Mouse (Mus musculus) MEL (cell line): ENCODE data around the gene Pmm1.

ENCODE experiments used
- CHD2 ChIP-seq: IDR thresholded peaks from 2 replicates; pipeline ENCODE4 v1.6.1; 2011; ENCODE audit warnings: low read length, improper control_type of control experiment
- CTCF ChIP-seq, 3 experiments: IDR thresholded peaks in 2 of 3; conservative IDR thresholded peaks in 1 of 3; 2 replicates each; pipeline ENCODE4 v1.5.1; 2011 to 2012; ENCODE audit warnings: low read length in 3 of 3, low read depth in 2 of 3, mild to moderate bottlenecking in 2 of 3, improper control_type of control experiment in 1 of 3, inconsistent platforms in 1 of 3, mixed read lengths in 1 of 3, moderate library complexity in 1 of 3; ENCODE audit not compliant: control insufficient read depth in 1 of 3, insufficient read depth in 1 of 3, poor library complexity in 1 of 3, severe bottlenecking in 1 of 3
- EP300 ChIP-seq, 2 experiments: IDR thresholded peaks; 2 replicates each; pipeline ENCODE4 v1.6.1; 2011; ENCODE audit warnings: improper control_type of control experiment in 2 of 2, low read length in 2 of 2, low read depth in 1 of 2, mild to moderate bottlenecking in 1 of 2
- GATA1 ChIP-seq: IDR thresholded peaks from 2 replicates; pipeline ENCODE4 v1.6.1; 2011; ENCODE audit warnings: low read depth, low read length, improper control_type of control experiment
- MAFK ChIP-seq: IDR thresholded peaks from 2 replicates; pipeline ENCODE4 v1.6.1; 2011; ENCODE audit warnings: low read depth, mild to moderate bottlenecking, low read length, improper control_type of control experiment, borderline replicate concordance
- MEF2A ChIP-seq: IDR thresholded peaks from 2 replicates; pipeline ENCODE4 v1.6.1; 2014; ENCODE audit warnings: low read depth, mild to moderate bottlenecking, inconsistent platforms, low read length, improper control_type of control experiment; ENCODE audit not compliant: poor library complexity, insufficient replicate concordance, severe bottlenecking; ENCODE audit errors: extremely low read depth
- POLR2A ChIP-seq, 2 experiments: IDR thresholded peaks; 2 replicates each; pipeline ENCODE4 v1.6.1; 2011 to 2012; ENCODE audit warnings: low read length in 2 of 2, mild to moderate bottlenecking in 2 of 2, control low read depth in 1 of 2, improper control_type of control experiment in 1 of 2, low read depth in 1 of 2, moderate library complexity in 1 of 2; ENCODE audit not compliant: control insufficient read depth in 1 of 2, insufficient read depth in 1 of 2, poor library complexity in 1 of 2
- POLR2AphosphoS2 ChIP-seq: IDR thresholded peaks from 2 replicates; pipeline ENCODE4 v1.6.1; 2011; ENCODE audit warnings: low read length, improper control_type of control experiment
- TAL1 ChIP-seq: IDR thresholded peaks from 2 replicates; pipeline ENCODE4 v1.6.1; 2012; ENCODE audit warnings: mild to moderate bottlenecking, inconsistent platforms, low read length, moderate library complexity, mixed read lengths
- USF2 ChIP-seq, 2 experiments: IDR thresholded peaks; 2 replicates each; pipeline ENCODE4 v1.6.1; 2011 to 2012; ENCODE audit warnings: improper control_type of control experiment in 2 of 2, low read length in 2 of 2, borderline replicate concordance in 1 of 2, inconsistent platforms in 1 of 2, low read depth in 1 of 2, mild to moderate bottlenecking in 1 of 2; ENCODE audit not compliant: insufficient read depth in 1 of 2
- ZC3H11A ChIP-seq: IDR thresholded peaks from 2 replicates; pipeline ENCODE4 v1.6.1; 2012; ENCODE audit warnings: low read depth, mild to moderate bottlenecking, inconsistent platforms, low read length, improper control_type of control experiment
- ZMIZ1 ChIP-seq: IDR thresholded peaks from 2 replicates; pipeline ENCODE4 v1.6.1; 2012; ENCODE audit warnings: low read depth, mild to moderate bottlenecking, inconsistent platforms, low read length, improper control_type of control experiment, moderate library complexity

- TF ChIP-seq POLR2AphosphoS2 (no peak), CTCF (IDR thresholded peaks at IDR 0.05 in 2 of 3, conservative IDR thresholded peaks at IDR 0.05 in 1 of 3; ENCODE audit: control insufficient read depth in 1 of 3, insufficient read depth in 1 of 3, low read depth in 2 of 3, low read length in 3 of 3, poor library complexity in 1 of 3, severe bottlenecking in 1 of 3) (peak in 2 of 3 experiments; percentile 87 to 99), CHD2 (no peak), EP300 (IDR thresholded peaks at IDR 0.05; ENCODE audit: low read depth in 1 of 2, low read length in 2 of 2) (no peak), TAL1 (no peak), POLR2A (IDR thresholded peaks at IDR 0.05; ENCODE audit: control insufficient read depth in 1 of 2, insufficient read depth in 1 of 2, low read depth in 1 of 2, low read length in 2 of 2, poor library complexity in 1 of 2) (no peak), GATA1 (no peak), USF2 (IDR thresholded peaks at IDR 0.05; ENCODE audit: borderline replicate concordance in 1 of 2, insufficient read depth in 1 of 2, low read depth in 1 of 2, low read length in 2 of 2) (no peak), MAFK (no peak), MEF2A (no peak), ZC3H11A (peak; percentile 51; the same call in 1 of the 2 replicates), ZMIZ1 (no peak)
Measured at GRCm38 (mm10) chr15:81956457-81956856, 4.3 kb downstream of the Pmm1 start.
